Mouse (Mus musculus): ENCODE results near the gene Manf. TPM values are rescaled to one million over a fixed set of nuclear protein-coding genes. Genes with fewer than 3 reads are reported as not detected.

Manf gene
- polyA plus RNA-seq, 1 experiment = 51.8 TPM

Other genes with a start within 250 kb of the Manf start
- not detected in 2 replicates for gene Grm2, start 235.9 kb downstream of the Manf start, polyA plus RNA-seq (2012; rRNA removed)
- gene Tex264, start 206.1 kb downstream of the Manf start, polyA plus RNA-seq (2012; rRNA removed) = 103 and 126 TPM in 2 replicates
- 23.7 and 24.8 TPM in 2 replicates for gene Rad54l2, start 102.8 kb downstream of the Manf start, polyA plus RNA-seq (2012; rRNA removed)
- gene Dcaf1, start 70.1 kb downstream of the Manf start, polyA plus RNA-seq (2012; rRNA removed) = 14.0 and 15.3 TPM in 2 replicates
- gene Rbm15b, start 4.6 kb downstream of the Manf start, polyA plus RNA-seq (2012; rRNA removed) = 8.3 and 10.5 TPM in 2 replicates

Measured in gonadal fat pad, adult 2 months (tissue).